Mouse (Mus musculus) lung, embryonic 14.5 days (tissue): ENCODE data around the gene Basp1. TPM values are rescaled to one million over a fixed set of nuclear protein-coding genes. Genes with fewer than 3 reads are reported as not detected.

Source experiments
- ATAC-seq: fragments of 200-750 bp; cut with Nextera tagmentation; 2 replicates; pipeline ENCODE4 v1.8.0; 2017; ENCODE audit warnings: mild to moderate bottlenecking, moderate TSS enrichment, moderate library complexity; ENCODE audit not compliant: insufficient read depth
- DNase-seq: peaks from one replicate; pipeline ENCODE4 v3.0.0-alpha.2; 2015
- H3K27ac ChIP-seq: fragments of 300-500 bp; sonication (generic); 2 replicates; pipeline ENCODE4 v1.5.1; 2014; ENCODE audit warnings: low read depth, mild to moderate bottlenecking, moderate library complexity
- H3K27me3 ChIP-seq: fragments of 300-500 bp; sonication (generic); 2 replicates; pipeline ENCODE4 v1.6.1; 2014; ENCODE audit warnings: low read length, control low read depth; ENCODE audit not compliant: insufficient read depth
- H3K36me3 ChIP-seq: fragments of 300-500 bp; sonication (generic); 2 replicates; pipeline ENCODE4 v1.6.1; 2014; ENCODE audit warnings: control low read depth; ENCODE audit not compliant: insufficient read depth
- H3K4me1 ChIP-seq: fragments of 300-500 bp; sonication (generic); 2 replicates; pipeline ENCODE4 v1.6.1; 2014; ENCODE audit warnings: antibody characterized with exemption, control low read depth; ENCODE audit not compliant: insufficient read depth
- H3K4me2 ChIP-seq: fragments of 300-500 bp; sonication (generic); 2 replicates; pipeline ENCODE4 v1.6.1; 2014; ENCODE audit warnings: mild to moderate bottlenecking
- H3K4me3 ChIP-seq: fragments of 300-500 bp; sonication (generic); 2 replicates; pipeline ENCODE4 v1.5.1; 2014; ENCODE audit warnings: low read depth, low read length
- H3K9ac ChIP-seq: fragments of 300-500 bp; sonication (generic); 2 replicates; pipeline ENCODE4 v1.6.1; 2014
- H3K9me3 ChIP-seq: fragments of 300-500 bp; sonication (generic); 2 replicates; pipeline ENCODE4 v1.6.1; 2016; ENCODE audit warnings: low read depth, low read length, control low read depth
- CTCF ChIP-seq: IDR thresholded peaks from 2 replicates; pipeline ENCODE4 v1.5.1; 2016; ENCODE audit warnings: antibody characterized with exemption, low read depth
- WGBS: fragments of 180-500 bp; shearing (Covaris S2); extraction: QIAGEN DNeasy Blood & Tissue Kit; methylation state at CpG from one replicate; pipeline ENCODE4 v1.1.7; 2014; 5-methylcytosine and 5-hydroxymethylcytosine counted together
- polyA plus RNA-seq: library from polyadenylated mRNA; unstranded; fragments of >200 nt; fragmentation: Nextera tagmentation; extraction: Ambion mirVana; gene quantifications from 2 replicates; pipeline ENCODE4 v1.2.1, GENCODE M21; 2014

Basp1 gene
- polyA plus RNA-seq, 1 experiment from 2014 or later: 37.8 TPM

DNA sequence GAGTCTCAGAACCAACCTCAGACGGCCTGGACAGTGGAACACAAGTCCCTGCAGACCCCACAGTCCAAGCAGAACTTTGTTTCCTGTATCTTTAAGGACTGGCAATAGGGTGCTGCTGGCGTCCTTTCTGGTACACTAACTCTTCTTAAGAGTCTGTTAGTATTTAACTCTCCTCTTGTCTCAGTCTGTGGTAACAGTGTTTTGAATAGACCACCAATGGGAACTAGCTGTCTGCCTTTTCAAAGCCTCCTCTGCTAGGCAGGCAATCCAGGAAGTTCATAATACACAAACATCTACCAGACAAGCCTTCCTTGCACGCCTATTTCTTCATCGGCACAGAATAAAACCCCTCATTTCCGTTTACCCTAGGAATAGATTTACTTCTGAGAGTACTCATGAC lies 7.6 kb downstream of the Basp1 start:
- H3K27me3 ChIP-seq: no peaks in the 10 kb centered on the region
- no peak overlapping the region for H3K4me3 ChIP-seq
- WGBS: 53% methylated on average over 5 of the region's 5 CpGs
- no peak overlapping the region for H3K4me2 ChIP-seq
- DNase-seq (peak; percentile 47), ATAC-seq (peak; percentile 39; the same call in 1 of the 2 replicates)
- H3K9me3 ChIP-seq: no peaks in the 10 kb centered on the region
- TF ChIP-seq CTCF: no peak
- H3K9ac ChIP-seq: no peak overlapping the region
- H3K36me3 ChIP-seq: 0 out of 2 replicates have a peak, but pooled peaks cover 7% of the 10 kb centered on the region
- no peak overlapping the region for H3K27ac ChIP-seq
- H3K4me1 ChIP-seq: peaks cover 5% of the 10 kb centered on the region; the same call in 1 of the 2 replicates

- H3K4me1 ChIP-seq: peaks cover 5% of the 10 kb centered on the region; the same call in 1 of the 2 replicates
- no peak for TF ChIP-seq CTCF
- 94% methylated on average over 7 of the region's 7 CpGs for WGBS
- no peak overlapping the region for H3K27ac ChIP-seq
- H3K9ac ChIP-seq: no peak overlapping the region
- H3K27me3 ChIP-seq: no peaks in the 10 kb centered on the region
- ATAC-seq (no peak), DNase-seq (no peak)
- no peaks in the 10 kb centered on the region for H3K9me3 ChIP-seq
- H3K36me3 ChIP-seq: 0 out of 2 replicates have a peak, but pooled peaks cover 8% of the 10 kb centered on the region
- no peak overlapping the region for H3K4me3 ChIP-seq
- H3K4me2 ChIP-seq: no peak overlapping the region
These were observed 9.7 kb downstream of the Basp1 start for GRCm38 (mm10) chr15:25403879-25404278.

- Histone ChIP-seq H3K36me3 (0 out of 2 replicates have a peak, but pooled peaks cover 8% of the 10 kb centered on the region), H3K27me3 (no peaks in the 10 kb centered on the region), H3K4me2 (no peak overlapping the region), H3K27ac (no peak overlapping the region), H3K9ac (no peak overlapping the region), H3K4me3 (no peak overlapping the region), H3K4me1 (peaks cover 5% of the 10 kb centered on the region; the same call in 1 of the 2 replicates), H3K9me3 (no peaks in the 10 kb centered on the region)
- TF ChIP-seq CTCF: no peak
- ATAC-seq: no peak
- no peak for DNase-seq
- WGBS: 67% methylated on average over 3 of the region's 3 CpGs
These were observed 11.6 kb downstream of the Basp1 start for GRCm38 (mm10) chr15:25402001-25402400.

DNA sequence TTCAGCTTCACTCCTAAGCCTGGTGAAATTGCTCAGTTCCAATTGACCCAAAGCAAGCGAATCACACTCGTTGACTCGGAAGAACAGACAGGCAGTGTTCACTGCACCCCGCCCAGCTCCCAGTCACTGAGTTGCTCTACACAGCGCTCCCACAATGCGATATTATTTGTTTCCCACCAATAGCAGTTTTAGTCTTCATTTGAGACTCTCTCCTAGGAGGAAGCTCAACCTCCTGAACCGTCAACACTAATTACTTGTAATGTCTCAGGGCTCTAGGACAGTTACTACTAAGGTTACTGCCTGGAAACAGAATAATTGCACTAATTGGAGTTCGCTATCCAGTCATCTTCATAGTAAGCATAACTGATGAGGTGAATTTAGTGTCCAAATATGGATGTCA lies 13.3 kb downstream of the Basp1 start:
- H3K9ac ChIP-seq: no peak overlapping the region
- no peak overlapping the region for H3K4me2 ChIP-seq
- WGBS: 89% methylated on average over 8 of the region's 8 CpGs
- H3K4me3 ChIP-seq: no peak overlapping the region
- TF ChIP-seq CTCF: no peak
- H3K36me3 ChIP-seq: 0 out of 2 replicates have a peak, but pooled peaks cover 8% of the 10 kb centered on the region
- H3K9me3 ChIP-seq: no peaks in the 10 kb centered on the region
- H3K27ac ChIP-seq: no peak overlapping the region
- H3K27me3 ChIP-seq: no peaks in the 10 kb centered on the region
- ATAC-seq (no peak), DNase-seq (no peak)
- H3K4me1 ChIP-seq: no peaks in the 10 kb centered on the region

- Histone ChIP-seq H3K9ac (no peak overlapping the region), H3K4me3 (no peak overlapping the region), H3K27ac (no peak overlapping the region), H3K36me3 (0 out of 2 replicates have a peak, but pooled peaks cover 2% of the 10 kb centered on the region), H3K9me3 (no peaks in the 10 kb centered on the region), H3K4me1 (no peaks in the 10 kb centered on the region), H3K27me3 (no peaks in the 10 kb centered on the region), H3K4me2 (no peak overlapping the region)
- no peak for DNase-seq
- TF ChIP-seq CTCF: no peak
- 73% methylated on average over 9 of the region's 9 CpGs for WGBS
- ATAC-seq: peak; percentile 30; the same call in 1 of the 2 replicates
These were observed 17.5 kb downstream of the Basp1 start for GRCm38 (mm10) chr15:25395912-25396590.

DNA sequence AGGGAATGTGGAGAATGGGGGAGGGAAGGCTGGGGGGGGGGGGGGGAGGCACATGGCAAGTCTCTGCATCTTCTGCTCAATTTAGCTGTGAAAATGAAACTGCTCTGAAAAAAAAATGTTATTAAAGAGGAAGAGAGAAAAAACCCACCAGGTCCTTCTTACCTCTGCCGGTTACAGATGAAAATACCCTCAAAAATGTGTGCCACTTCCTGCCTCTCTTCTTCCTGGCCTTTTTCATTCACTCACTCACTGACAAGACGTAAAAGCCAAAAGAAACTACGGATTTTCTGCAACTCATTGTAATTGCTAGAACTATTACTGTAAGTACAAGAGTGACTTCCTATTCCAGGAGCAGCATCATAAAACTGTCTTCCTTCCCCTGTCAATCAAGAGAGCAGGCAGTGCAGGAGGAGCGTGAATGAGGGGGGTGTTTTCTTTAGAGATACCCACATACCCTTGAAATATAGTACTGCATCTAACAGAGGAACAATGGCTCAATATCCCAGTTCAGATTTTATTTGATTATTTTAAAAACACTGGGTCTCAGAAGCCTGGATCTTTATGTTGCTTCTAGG lies 21.0 kb downstream of the Basp1 start:
- ATAC-seq: no peak
- DNase-seq: no peak
- Histone ChIP-seq H3K4me1 (no peaks in the 10 kb centered on the region), H3K4me2 (no peak overlapping the region), H3K4me3 (no peak overlapping the region), H3K9ac (no peak overlapping the region), H3K27me3 (no peaks in the 10 kb centered on the region), H3K36me3 (peaks cover 4% of the 10 kb centered on the region), H3K9me3 (no peaks in the 10 kb centered on the region), H3K27ac (no peak overlapping the region)
- no peak for TF ChIP-seq CTCF
- 72% methylated on average over 4 of the region's 4 CpGs for WGBS

DNA sequence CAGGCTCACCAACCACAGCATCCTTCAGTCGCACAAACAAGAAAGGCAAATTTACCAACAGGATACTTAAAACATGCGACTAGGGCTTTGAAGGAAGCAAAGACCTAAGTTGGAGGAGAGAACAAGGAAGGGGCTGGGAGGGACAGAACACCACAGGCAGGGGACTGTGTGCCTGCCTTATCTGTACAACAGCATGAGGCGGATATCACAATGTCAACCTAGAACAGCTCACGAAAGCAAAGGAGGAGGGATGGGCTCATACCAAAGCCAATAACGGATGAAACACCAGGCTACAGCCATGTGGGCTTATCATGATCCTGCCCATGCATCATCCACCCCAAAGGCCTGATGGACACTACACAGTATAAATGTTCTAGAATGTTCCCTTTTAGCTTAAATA lies 22.4 kb downstream of the Basp1 start:
- TF ChIP-seq CTCF: no peak
- Histone ChIP-seq H3K27me3 (no peaks in the 10 kb centered on the region), H3K9me3 (no peaks in the 10 kb centered on the region), H3K27ac (no peak overlapping the region), H3K4me2 (no peak overlapping the region), H3K9ac (no peak overlapping the region), H3K4me3 (no peak overlapping the region), H3K4me1 (no peaks in the 10 kb centered on the region), H3K36me3 (peaks cover 4% of the 10 kb centered on the region)
- DNase-seq (no peak), ATAC-seq (no peak)
- WGBS: 59% methylated on average over 5 of the region's 5 CpGs
